Mouse (Mus musculus) stomach, postnatal 0 days (tissue): ENCODE results near the gene Gramd4.

Source experiments
- CTCF ChIP-seq: IDR thresholded peaks from 2 replicates; pipeline ENCODE4 v1.5.1; 2016; ENCODE audit warnings: antibody characterized with exemption, low read depth, mild to moderate bottlenecking, moderate library complexity
- EP300 ChIP-seq: optimal IDR thresholded peaks from 2 replicates; pipeline ENCODE3; 2016; ENCODE audit warnings: antibody characterized with exemption

- TF ChIP-seq CTCF: no peak
- TF ChIP-seq EP300: no peak
These were observed 64.9 kb downstream of the Gramd4 start for GRCm38 (mm10) chr15:86122261-86122949.
